Mouse (Mus musculus) hindbrain, embryonic 13.5 days (tissue): ENCODE data around the gene Dok7. TPM values are rescaled to one million over a fixed set of nuclear protein-coding genes. Genes with fewer than 3 reads are reported as not detected.

Experiments used
- ATAC-seq: fragments of 200-750 bp; cut with Nextera tagmentation; 2 replicates; pipeline ENCODE4 v1.8.0; 2017; ENCODE audit warnings: moderate TSS enrichment; ENCODE audit not compliant: low FRiP score
- H3K27ac ChIP-seq: fragments of 300-500 bp; sonication (generic); 2 replicates; pipeline ENCODE4 v1.5.1; 2015; ENCODE audit warnings: inconsistent platforms, mild to moderate bottlenecking, moderate library complexity
- H3K27me3 ChIP-seq: fragments of 300-500 bp; sonication (generic); 2 replicates; pipeline ENCODE4 v1.6.1; 2015; ENCODE audit warnings: mild to moderate bottlenecking, inconsistent platforms
- H3K36me3 ChIP-seq: fragments of 300-500 bp; sonication (generic); 2 replicates; pipeline ENCODE4 v1.6.1; 2015; ENCODE audit warnings: mild to moderate bottlenecking, inconsistent platforms
- H3K4me1 ChIP-seq: fragments of 300-500 bp; sonication (generic); replicated peaks from 2 replicates; pipeline ENCODE4 v1.6.1; 2015; ENCODE audit warnings: inconsistent platforms
- H3K4me2 ChIP-seq: fragments of 300-500 bp; sonication (generic); 2 replicates; pipeline ENCODE4 v1.6.1; 2015; ENCODE audit warnings: inconsistent platforms, mild to moderate bottlenecking, moderate library complexity
- H3K4me3 ChIP-seq: fragments of 300-500 bp; sonication (generic); 2 replicates; pipeline ENCODE4 v1.5.1; 2015; ENCODE audit warnings: mild to moderate bottlenecking, inconsistent platforms
- H3K9ac ChIP-seq: fragments of 300-500 bp; sonication (generic); 2 replicates; pipeline ENCODE4 v1.6.1; 2015; ENCODE audit warnings: mild to moderate bottlenecking, inconsistent platforms
- H3K9me3 ChIP-seq: fragments of 300-500 bp; sonication (generic); 2 replicates; pipeline ENCODE4 v1.6.1; 2016; ENCODE audit warnings: inconsistent platforms
- WGBS: fragments of 180-500 bp; shearing (Covaris S2); methylation state at CpG from one replicate; pipeline ENCODE4 v1.1.7; 2015; 5-methylcytosine and 5-hydroxymethylcytosine counted together
- microRNA-seq: library from miRNA; unstranded; fragments of <30 nt; microRNA quantifications from one replicate; pipeline ENCODE4, GENCODE M21; 2016
- polyA plus RNA-seq: library from polyadenylated mRNA; unstranded; fragments of >200 nt; fragmentation: Nextera tagmentation; extraction: Ambion mirVana; gene quantifications from 2 replicates; pipeline ENCODE4 v1.2.1, GENCODE M21; 2015

Dok7 gene
- polyA plus RNA-seq, 1 experiment from 2014 or later, result 4.9 TPM

DNA sequence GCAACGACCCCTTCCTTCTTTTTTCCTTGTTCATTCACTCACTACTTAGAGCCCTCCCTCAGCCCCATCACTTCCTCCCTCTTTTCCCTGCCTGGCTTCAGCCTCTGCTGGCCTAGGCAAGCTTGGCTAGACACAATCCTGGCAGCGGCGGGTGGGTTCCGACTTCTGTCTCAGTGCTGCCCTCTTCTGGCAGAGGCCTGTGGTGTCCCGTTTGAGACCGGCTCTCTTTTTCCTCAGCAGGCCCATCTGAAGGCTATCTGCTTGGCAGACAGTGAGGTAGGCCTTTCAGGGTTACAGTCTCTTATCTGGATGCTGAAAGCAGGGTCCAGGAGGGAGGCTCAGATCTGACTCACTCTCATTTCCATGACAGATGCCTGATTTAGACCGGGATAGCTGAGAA lies 75.2 kb downstream of the Dok7 start:
- no peak overlapping the region for H3K9ac ChIP-seq
- H3K4me3 ChIP-seq, result no peak overlapping the region
- H3K27ac ChIP-seq, result no peak overlapping the region
- no peaks in the 10 kb centered on the region for H3K36me3 ChIP-seq
- H3K9me3 ChIP-seq, result no peaks in the 10 kb centered on the region
- WGBS, result 7% methylated on average over 7 of the region's 7 CpGs
- ATAC-seq, result peak; percentile 60
- H3K27me3 ChIP-seq, result no peaks in the 10 kb centered on the region; the same call in 1 of the 2 replicates
- H3K4me1 ChIP-seq, result no peaks in the 10 kb centered on the region
- no peak overlapping the region for H3K4me2 ChIP-seq

GRCm38 (mm10) chr5:35132278-35132980 lies 75.9 kb downstream of the Dok7 start:
- H3K27me3 ChIP-seq, result no peaks in the 10 kb centered on the region; the same call in 1 of the 2 replicates
- 90% methylated on average over 9 of the region's 9 CpGs for WGBS
- no peak for ATAC-seq
- no peak overlapping the region for H3K9ac ChIP-seq
- H3K9me3 ChIP-seq, result no peaks in the 10 kb centered on the region
- H3K36me3 ChIP-seq, result no peaks in the 10 kb centered on the region
- no peak overlapping the region for H3K4me2 ChIP-seq
- H3K4me3 ChIP-seq, result no peak overlapping the region
- no peak overlapping the region for H3K27ac ChIP-seq
- H3K4me1 ChIP-seq, result peaks cover 1% of the 10 kb centered on the region; the same call in 1 of the 2 replicates

- no peaks in the 10 kb centered on the region for H3K9me3 ChIP-seq
- H3K4me3 ChIP-seq, result no peak overlapping the region
- H3K4me2 ChIP-seq, result no peak overlapping the region
- H3K27me3 ChIP-seq, result no peaks in the 10 kb centered on the region; the same call in 1 of the 2 replicates
- H3K27ac ChIP-seq, result no peak overlapping the region
- 88% methylated on average over 4 of the region's 4 CpGs for whole genome bisulfite sequencing
- ATAC-seq, result no peak
- H3K4me1 ChIP-seq, result peaks cover 12% of the 10 kb centered on the region
- no peaks in the 10 kb centered on the region for H3K36me3 ChIP-seq
- no peak overlapping the region for H3K9ac ChIP-seq
These were observed 76.9 kb downstream of the Dok7 start for GRCm38 (mm10) chr5:35133468-35133867.

DNA sequence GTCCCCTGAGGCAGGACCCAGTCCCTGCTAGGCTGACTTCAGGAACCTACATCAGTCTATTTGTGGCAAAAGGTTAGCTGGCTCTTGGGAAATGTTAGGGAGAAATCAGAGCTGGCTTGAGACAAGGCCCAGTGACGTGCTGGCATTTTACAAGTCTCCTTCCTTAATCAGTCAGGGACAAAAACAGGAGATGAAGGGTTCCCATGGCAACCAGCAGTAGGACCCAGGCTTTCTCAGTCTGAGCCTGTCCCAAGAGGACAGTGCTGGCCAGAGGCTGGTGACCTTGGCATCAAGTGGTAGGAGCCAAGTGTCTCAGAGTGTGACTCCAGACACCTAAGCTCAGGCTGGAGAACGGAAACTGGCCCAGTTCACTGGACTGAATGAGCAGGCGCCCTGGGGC lies 77.7 kb downstream of the Dok7 start:
- Histone ChIP-seq H3K4me1 (peaks cover 15% of the 10 kb centered on the region), H3K4me3 (no peak overlapping the region), H3K27me3 (no peaks in the 10 kb centered on the region; the same call in 1 of the 2 replicates), H3K36me3 (no peaks in the 10 kb centered on the region), H3K27ac (no peak overlapping the region), H3K4me2 (no peak overlapping the region), H3K9me3 (no peaks in the 10 kb centered on the region), H3K9ac (no peak overlapping the region)
- 61% methylated on average over 3 of the region's 3 CpGs for WGBS
- ATAC-seq, result no peak

- no peak for ATAC-seq
- no peak overlapping the region for H3K4me2 ChIP-seq
- H3K4me3 ChIP-seq, result no peak overlapping the region
- H3K36me3 ChIP-seq, result no peaks in the 10 kb centered on the region
- H3K9ac ChIP-seq, result no peak overlapping the region
- H3K9me3 ChIP-seq, result no peaks in the 10 kb centered on the region
- 73% methylated on average over 5 of the region's 5 CpGs for WGBS
- H3K4me1 ChIP-seq, result peaks cover 15% of the 10 kb centered on the region
- H3K27ac ChIP-seq, result no peak overlapping the region
- H3K27me3 ChIP-seq, result peaks cover 3% of the 10 kb centered on the region; the same call in 1 of the 2 replicates
These were observed 79.3 kb downstream of the Dok7 start for GRCm38 (mm10) chr5:35135903-35136302.

Small RNA genes lying within 50 kb of the gene (microRNA-seq; reads per million reads assigned to microRNA genes)
- 11.6 reads per million, percentile 24 among the genes with 10 or more reads in this experiment for gene Mir3097

Other genes starting within 250 kb of the Dok7 start
- 2.5 and 2.6 TPM in 2 replicates for gene Msantd1, start 148.8 kb upstream of the Dok7 start, polyA plus RNA-seq
- 54.9 and 59.1 TPM in 2 replicates for gene Rgs12, start 107.3 kb upstream of the Dok7 start, polyA plus RNA-seq
- gene Hgfac, start 15.3 kb upstream of the Dok7 start, polyA plus RNA-seq, result 0.47 TPM in 2 replicates
- 120 and 126 TPM in 2 replicates for gene Lrpap1, start 49.0 kb downstream of the Dok7 start, polyA plus RNA-seq
- 0.21 and 0.36 TPM in 2 replicates for gene Adra2c, start 221.6 kb downstream of the Dok7 start, polyA plus RNA-seq